Mouse (Mus musculus) heart, adult 2 months (tissue): ENCODE data around the gene Evx2.

Source experiments
- CTCF ChIP-seq: fragments of 200-600 bp; IDR thresholded peaks from 2 replicates; pipeline ENCODE4 v1.8.1; 2022; ENCODE audit warnings: antibody characterized with exemption, mild to moderate bottlenecking, moderate library complexity
- EP300 ChIP-seq: fragments of 200-500 bp; IDR thresholded peaks from 2 replicates; pipeline ENCODE4 v1.6.1; 2011; ENCODE audit warnings: low read depth, low read length, control low read depth; ENCODE audit not compliant: insufficient read depth

DNA sequence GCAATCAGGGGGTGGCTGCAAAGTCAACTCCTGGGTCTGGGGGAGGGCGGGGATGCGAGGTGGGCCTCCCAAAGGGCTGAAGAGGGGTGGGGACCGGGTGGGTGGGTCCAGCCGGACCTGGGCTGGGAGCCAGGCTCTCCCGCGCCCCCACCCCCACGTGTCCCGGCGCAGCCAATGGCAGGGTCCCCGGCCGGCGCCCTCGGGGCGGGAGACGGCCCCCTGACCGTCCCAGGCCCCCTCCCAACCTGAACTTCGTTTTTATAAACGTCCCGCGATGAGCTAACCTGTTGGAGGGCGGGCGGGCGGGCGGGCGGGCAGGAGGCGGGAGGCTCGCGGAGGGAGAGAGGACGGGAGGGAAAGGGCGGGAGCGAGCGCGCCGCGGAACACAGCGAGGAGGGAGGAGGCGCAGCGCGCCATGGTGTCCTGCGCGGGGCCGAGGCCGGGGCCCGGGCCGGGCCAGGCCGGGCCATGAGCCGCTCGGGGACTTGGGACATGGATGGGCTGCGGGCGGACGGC lies 8.5 kb upstream of the Evx2 start, which contains the start of gene Hoxd13:
- TF ChIP-seq CTCF (no peak), EP300 (no peak)
